Mouse (Mus musculus): ENCODE results near the gene Mrgpra2a. TPM values are rescaled to one million over a fixed set of nuclear protein-coding genes. Genes with fewer than 3 reads are reported as not detected.
"Not testable (repeated sequence)": the region's sequence is repeated elsewhere in the genome, so short reads cannot be mapped to it uniquely, and the experiment has no call there.

The Mrgpra2a gene
- polyA plus RNA-seq (2012) = not detected in 2 replicates

DNA sequence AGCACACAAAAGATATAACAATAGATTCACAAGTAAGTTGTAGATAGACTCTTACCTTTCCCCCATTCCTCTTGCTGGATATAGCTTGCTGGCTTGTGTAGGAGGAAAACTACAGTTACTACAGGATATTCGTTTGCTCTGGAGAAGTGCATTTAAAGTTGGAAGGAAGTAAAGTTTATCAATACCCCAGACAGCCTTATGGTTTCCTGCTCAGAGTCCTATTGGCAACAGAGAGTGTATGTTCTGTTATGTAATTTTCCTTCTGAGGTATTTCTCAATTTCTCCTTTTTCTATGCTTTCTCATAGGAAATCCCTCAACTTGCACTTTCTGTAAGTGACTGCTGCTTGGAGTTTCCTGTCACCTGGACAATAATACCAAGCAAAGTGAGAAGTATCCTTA lies at the start of gene Mrgpra2a:
TSS of gene Mrgpra2a (minus strand) at position 125 of the 400 bp plus-strand sequence.
- not testable (repeated sequence) for H3K9me3 ChIP-seq (ENCODE audit: control insufficient read depth, low read length); H3K4me1 ChIP-seq (ENCODE audit: control insufficient read depth); H3K27me3 ChIP-seq (ENCODE audit: control insufficient read depth); H3K4me3 ChIP-seq (replicated peaks); H3K36me3 ChIP-seq (ENCODE audit: control insufficient read depth)

DNA sequence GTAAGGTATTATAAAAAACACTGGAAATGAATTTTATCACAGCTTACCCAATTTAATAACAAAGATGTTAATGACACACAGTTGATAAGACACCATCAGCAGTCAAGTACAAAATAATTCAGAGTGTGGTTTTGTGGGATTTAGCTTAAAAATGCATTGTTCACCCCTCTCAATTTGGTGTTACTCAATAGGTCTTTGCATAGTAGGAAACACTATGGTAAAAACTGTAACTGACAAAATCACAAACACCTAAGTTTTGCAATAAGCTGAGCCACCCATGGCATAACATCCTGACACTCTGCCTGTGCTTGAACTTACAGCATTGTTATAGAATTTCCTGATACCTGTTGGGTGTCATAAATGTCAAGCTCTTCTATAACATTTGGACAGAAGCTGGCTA lies 39.3 kb upstream of the Mrgpra2a start:
- not testable (repeated sequence) for H3K9me3 ChIP-seq (ENCODE audit: control insufficient read depth, low read length); H3K4me1 ChIP-seq (ENCODE audit: control insufficient read depth); H3K36me3 ChIP-seq (ENCODE audit: control insufficient read depth); H3K4me3 ChIP-seq (replicated peaks); H3K27me3 ChIP-seq (ENCODE audit: control insufficient read depth)

DNA sequence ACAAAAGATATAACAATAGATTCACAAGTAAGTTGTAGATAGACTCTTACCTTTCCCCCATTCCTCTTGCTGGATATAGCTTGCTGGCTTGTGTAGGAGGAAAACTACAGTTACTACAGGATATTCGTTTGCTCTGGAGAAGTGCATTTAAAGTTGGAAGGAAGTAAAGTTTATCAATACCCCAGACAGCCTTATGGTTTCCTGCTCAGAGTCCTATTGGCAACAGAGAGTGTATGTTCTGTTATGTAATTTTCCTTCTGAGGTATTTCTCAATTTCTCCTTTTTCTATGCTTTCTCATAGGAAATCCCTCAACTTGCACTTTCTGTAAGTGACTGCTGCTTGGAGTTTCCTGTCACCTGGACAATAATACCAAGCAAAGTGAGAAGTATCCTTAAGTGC lies 37.5 kb upstream of the Mrgpra2a start:
- not testable (repeated sequence) for H3K4me3 ChIP-seq (replicated peaks); H3K4me1 ChIP-seq (ENCODE audit: control insufficient read depth); H3K36me3 ChIP-seq (ENCODE audit: control insufficient read depth); H3K9me3 ChIP-seq (ENCODE audit: control insufficient read depth, low read length); H3K27me3 ChIP-seq (ENCODE audit: control insufficient read depth)

DNA sequence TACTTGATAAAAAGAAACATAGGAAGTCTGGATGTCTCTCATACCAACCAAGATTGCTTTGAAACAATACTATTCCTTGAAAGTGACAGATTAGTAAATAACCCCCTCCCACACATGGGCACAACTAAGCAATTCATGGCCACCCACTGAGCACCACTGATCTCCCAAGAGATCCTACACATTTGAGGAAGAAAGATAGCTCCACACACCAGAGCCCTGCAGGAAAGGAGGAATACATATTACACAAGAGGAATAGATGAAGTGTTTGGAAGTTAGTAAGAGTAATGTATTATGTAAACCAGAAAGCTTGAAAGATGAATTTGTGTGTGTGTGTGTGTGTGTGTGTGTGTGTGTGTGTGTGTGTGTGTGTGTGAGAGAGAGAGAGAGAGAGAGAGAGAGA lies 31.2 kb upstream of the Mrgpra2a start:
- not testable (repeated sequence) for H3K36me3 ChIP-seq (ENCODE audit: control insufficient read depth); H3K4me3 ChIP-seq (replicated peaks); H3K9me3 ChIP-seq (ENCODE audit: control insufficient read depth, low read length); H3K4me1 ChIP-seq (ENCODE audit: control insufficient read depth); H3K27me3 ChIP-seq (ENCODE audit: control insufficient read depth)

DNA sequence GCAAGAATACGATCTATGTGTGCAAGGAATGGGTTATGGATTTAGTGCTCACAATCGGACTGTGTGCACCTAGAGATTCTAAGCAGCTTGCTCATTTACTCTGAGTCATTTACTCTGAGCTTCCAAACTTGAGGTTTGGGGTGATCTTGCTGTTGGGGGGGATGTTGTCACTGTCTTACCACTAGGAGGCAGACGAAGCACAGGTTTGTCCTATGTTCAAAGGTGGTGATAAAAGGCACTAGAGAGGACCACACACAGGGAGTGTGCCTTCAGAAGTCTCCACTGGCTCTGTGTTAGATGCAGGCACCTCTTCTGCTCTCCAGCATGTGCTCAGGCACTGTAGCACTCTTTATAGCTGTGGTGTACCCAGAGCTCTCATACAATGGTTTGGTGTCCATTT lies 22.0 kb upstream of the Mrgpra2a start:
- H3K9me3 ChIP-seq (ENCODE audit: control insufficient read depth, low read length); H3K4me1 ChIP-seq (ENCODE audit: control insufficient read depth); H3K27me3 ChIP-seq (ENCODE audit: control insufficient read depth); H3K36me3 ChIP-seq (ENCODE audit: control insufficient read depth); H3K4me3 ChIP-seq (replicated peaks): not testable (repeated sequence)

DNA sequence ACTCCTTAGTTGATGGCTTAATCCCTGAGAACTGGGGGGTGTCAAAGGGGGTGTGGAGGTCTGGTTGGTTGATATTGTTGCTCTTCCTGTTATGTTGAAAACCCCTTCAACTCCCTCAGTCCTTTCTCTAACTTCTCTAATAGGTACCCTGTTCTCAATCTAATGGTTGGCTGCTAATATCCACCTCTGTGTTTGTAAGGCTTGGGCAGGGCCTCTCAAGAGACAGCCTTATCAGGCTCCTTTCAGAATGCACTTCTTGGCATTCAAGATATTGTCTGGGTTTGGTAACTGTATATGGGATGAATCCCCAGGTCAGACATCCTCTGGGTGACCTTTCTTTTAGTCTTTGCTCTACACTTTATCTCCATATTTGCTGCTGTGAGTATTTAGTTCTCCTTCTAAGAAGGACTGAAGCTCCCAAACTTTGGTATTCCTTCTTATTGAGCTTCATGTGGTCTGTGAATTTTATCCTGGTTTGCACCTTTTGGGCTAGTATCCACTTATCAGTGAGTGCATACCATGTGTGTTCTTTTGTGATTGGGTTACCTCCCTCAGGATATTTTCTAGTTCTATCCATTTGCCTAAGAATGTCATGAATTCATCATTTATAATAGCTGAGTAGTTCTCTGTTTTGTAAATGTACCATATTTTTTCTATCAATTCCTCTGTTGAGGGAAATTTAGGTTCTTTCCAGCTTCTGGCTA lies 13.5 kb upstream of the Mrgpra2a start:
- not testable (repeated sequence) for H3K4me1 ChIP-seq (ENCODE audit: control insufficient read depth)

DNA sequence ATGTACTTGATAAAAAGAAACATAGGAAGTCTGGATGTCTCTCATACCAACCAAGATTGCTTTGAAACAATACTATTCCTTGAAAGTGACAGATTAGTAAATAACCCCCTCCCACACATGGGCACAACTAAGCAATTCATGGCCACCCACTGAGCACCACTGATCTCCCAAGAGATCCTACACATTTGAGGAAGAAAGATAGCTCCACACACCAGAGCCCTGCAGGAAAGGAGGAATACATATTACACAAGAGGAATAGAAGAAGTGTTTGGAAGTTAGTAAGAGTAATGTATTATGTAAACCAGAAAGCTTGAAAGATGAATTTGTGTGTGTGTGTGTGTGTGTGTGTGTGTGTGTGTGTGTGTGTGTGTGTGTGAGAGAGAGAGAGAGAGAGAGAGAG lies 6.2 kb downstream of the Mrgpra2a start:
- H3K27me3 ChIP-seq (ENCODE audit: control insufficient read depth); H3K4me1 ChIP-seq (ENCODE audit: control insufficient read depth); H3K4me3 ChIP-seq (replicated peaks); H3K36me3 ChIP-seq (ENCODE audit: control insufficient read depth); H3K9me3 ChIP-seq (ENCODE audit: control insufficient read depth, low read length): not testable (repeated sequence)

More for the DNA sequence above, 13.5 kb upstream of the Mrgpra2a start:
- H3K27me3 ChIP-seq (ENCODE audit: control insufficient read depth); H3K9me3 ChIP-seq (ENCODE audit: control insufficient read depth, low read length); H3K36me3 ChIP-seq (ENCODE audit: control insufficient read depth); H3K4me3 ChIP-seq (replicated peaks): not testable (repeated sequence)

DNA sequence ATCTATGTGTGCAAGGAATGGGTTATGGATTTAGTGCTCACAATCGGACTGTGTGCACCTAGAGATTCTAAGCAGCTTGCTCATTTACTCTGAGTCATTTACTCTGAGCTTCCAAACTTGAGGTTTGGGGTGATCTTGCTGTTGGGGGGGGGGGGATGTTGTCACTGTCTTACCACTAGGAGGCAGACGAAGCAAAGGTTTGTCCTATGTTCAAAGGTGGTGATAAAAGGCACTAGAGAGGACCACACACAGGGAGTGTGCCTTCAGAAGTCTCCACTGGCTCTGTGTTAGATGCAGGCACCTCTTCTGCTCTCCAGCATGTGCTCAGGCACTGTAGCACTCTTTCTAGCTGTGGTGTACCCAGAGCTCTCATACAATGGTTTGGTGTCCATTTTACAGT lies 15.5 kb downstream of the Mrgpra2a start:
- H3K4me3 ChIP-seq (replicated peaks); H3K36me3 ChIP-seq (ENCODE audit: control insufficient read depth); H3K27me3 ChIP-seq (ENCODE audit: control insufficient read depth); H3K4me1 ChIP-seq (ENCODE audit: control insufficient read depth); H3K9me3 ChIP-seq (ENCODE audit: control insufficient read depth, low read length): not testable (repeated sequence)

DNA sequence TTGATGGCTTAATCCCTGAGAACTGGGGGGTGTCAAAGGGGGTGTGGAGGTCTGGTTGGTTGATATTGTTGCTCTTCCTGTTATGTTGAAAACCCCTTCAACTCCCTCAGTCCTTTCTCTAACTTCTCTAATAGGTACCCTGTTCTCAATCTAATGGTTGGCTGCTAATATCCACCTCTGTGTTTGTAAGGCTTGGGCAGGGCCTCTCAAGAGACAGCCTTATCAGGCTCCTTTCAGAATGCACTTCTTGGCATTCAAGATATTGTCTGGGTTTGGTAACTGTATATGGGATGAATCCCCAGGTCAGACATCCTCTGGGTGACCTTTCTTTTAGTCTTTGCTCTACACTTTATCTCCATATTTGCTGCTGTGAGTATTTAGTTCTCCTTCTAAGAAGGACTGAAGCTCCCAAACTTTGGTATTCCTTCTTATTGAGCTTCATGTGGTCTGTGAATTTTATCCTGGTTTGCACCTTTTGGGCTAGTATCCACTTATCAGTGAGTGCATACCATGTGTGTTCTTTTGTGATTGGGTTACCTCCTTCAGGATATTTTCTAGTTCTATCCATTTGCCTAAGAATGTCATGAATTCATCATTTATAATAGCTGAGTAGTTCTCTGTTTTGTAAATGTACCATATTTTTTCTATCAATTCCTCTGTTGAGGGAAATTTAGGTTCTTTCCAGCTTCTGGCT lies 24.0 kb downstream of the Mrgpra2a start:
- not testable (repeated sequence) for H3K27me3 ChIP-seq (ENCODE audit: control insufficient read depth); H3K4me1 ChIP-seq (ENCODE audit: control insufficient read depth); H3K9me3 ChIP-seq (ENCODE audit: control insufficient read depth, low read length); H3K4me3 ChIP-seq (replicated peaks); H3K36me3 ChIP-seq (ENCODE audit: control insufficient read depth)

DNA sequence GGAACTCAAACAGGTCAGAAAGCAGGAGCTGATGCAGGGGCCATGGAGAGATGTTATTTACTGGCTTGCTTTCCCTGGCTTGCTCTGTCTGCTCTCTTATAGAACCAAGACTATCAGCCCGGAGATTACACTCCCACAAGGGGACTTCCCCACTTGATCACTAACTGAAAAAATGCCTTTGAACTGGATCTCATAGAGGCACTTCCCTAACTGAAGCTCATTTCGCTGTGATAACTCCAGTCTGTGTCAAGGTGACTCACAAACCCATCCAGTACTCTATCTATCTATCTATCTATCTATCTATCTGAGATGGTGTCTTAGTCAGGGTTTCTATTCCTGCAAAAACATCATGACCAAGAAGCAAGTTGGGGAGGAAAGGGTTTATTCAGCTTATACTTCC lies 41.3 kb downstream of the Mrgpra2a start:
- no peaks in the 10 kb centered on the region for H3K4me1 ChIP-seq (ENCODE audit: control insufficient read depth)
- no peak overlapping the region for H3K4me3 ChIP-seq (replicated peaks)
- 0 out of 2 replicates have a peak, but pooled peaks cover 2% of the 10 kb centered on the region for H3K9me3 ChIP-seq (ENCODE audit: control insufficient read depth, low read length)
- H3K27me3 ChIP-seq (ENCODE audit: control insufficient read depth) = no peaks in the 10 kb centered on the region
- no peaks in the 10 kb centered on the region for H3K36me3 ChIP-seq (ENCODE audit: control insufficient read depth)
- TF ChIP-seq TAL1 (IDR thresholded peaks at IDR 0.05; ENCODE audit: low read length) (no peak), GATA1 (IDR thresholded peaks at IDR 0.05; ENCODE audit: low read length) (no peak)

DNA sequence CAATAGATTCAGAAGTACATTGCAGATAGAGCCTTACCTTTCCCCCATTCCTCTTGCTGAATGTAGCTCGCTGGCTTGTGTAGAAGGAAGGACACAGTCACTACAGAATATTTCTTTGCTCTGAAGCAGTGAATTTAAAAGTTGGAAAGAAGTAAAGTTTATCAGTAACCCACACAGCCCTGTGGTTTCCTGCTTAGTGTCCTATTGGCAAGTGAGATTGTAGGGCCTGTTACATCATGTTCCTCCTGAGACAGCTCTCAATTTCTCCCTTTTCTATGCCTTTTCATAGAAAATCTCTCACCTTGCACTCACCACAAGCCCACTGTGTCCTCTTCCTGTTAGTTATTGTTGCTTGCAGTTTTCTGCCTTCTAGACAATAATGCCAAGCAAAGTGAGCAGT lies 42.4 kb downstream of the Mrgpra2a start:
- no peak overlapping the region for H3K4me3 ChIP-seq (replicated peaks)
- TF ChIP-seq TAL1 (IDR thresholded peaks at IDR 0.05; ENCODE audit: low read length) = no peak
- no peak for TF ChIP-seq GATA1 (IDR thresholded peaks at IDR 0.05; ENCODE audit: low read length)

More for the DNA sequence above, 42.4 kb downstream of the Mrgpra2a start:
- no peaks in the 10 kb centered on the region for H3K36me3 ChIP-seq (ENCODE audit: control insufficient read depth)
- H3K4me1 ChIP-seq (ENCODE audit: control insufficient read depth) = no peaks in the 10 kb centered on the region
- H3K9me3 ChIP-seq (ENCODE audit: control insufficient read depth, low read length) = 0 out of 2 replicates have a peak, but pooled peaks cover 2% of the 10 kb centered on the region
- H3K27me3 ChIP-seq (ENCODE audit: control insufficient read depth) = no peaks in the 10 kb centered on the region

All from erythroblast, embryonic 14.5 days (primary cell).